Mouse (Mus musculus) ES-E14 (cell line): ENCODE data around the gene Col4a3.

Experiments used
- CHD2 ChIP-seq: IDR thresholded peaks from 2 replicates; pipeline ENCODE4 v1.6.1; 2014; ENCODE audit warnings: mild to moderate bottlenecking, low read depth, low read length, inconsistent platforms
- ZC3H11A ChIP-seq: IDR thresholded peaks from 2 replicates; pipeline ENCODE4 v1.6.1; 2012; ENCODE audit warnings: low read depth, mild to moderate bottlenecking, inconsistent platforms, low read length, borderline replicate concordance
- ZNF384 ChIP-seq: IDR thresholded peaks from 2 replicates; pipeline ENCODE4 v1.6.1; 2012; ENCODE audit warnings: low read depth, low read length, inconsistent platforms

DNA sequence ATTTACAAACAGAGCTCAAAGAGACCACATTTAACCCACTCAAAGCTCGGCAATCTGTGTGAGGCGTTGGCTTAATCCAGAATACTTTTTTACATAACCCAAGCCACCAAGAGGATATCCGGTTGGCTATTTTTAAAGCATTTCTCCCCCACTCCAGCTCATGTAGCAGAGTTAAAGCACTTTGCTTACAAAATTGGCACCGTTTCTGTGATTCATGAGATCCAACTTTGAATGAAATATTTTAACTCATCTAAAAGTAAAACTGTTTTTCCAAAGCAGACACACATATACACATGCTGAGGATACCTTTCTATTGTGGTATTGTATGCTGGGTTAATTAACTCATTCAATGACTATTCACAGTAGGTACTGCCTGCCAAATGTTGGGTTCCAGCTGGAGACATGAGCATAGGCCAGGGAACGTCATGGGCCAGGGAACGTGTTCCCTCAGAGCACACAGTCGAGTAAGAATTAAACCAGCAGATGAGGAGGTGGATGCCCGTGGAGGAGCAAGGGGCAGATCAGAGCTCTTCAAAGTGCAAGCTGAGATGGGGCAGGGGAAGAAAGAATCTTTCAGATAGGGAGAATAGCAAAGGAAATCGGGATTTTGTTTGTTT lies 22.0 kb downstream of the Col4a3 start:
- no peak for TF ChIP-seq ZNF384
- TF ChIP-seq ZC3H11A: no peak
- TF ChIP-seq CHD2: no peak
